8 mouse cellular contexts compared by ENCODE assay signal in the genomic region with DNA sequence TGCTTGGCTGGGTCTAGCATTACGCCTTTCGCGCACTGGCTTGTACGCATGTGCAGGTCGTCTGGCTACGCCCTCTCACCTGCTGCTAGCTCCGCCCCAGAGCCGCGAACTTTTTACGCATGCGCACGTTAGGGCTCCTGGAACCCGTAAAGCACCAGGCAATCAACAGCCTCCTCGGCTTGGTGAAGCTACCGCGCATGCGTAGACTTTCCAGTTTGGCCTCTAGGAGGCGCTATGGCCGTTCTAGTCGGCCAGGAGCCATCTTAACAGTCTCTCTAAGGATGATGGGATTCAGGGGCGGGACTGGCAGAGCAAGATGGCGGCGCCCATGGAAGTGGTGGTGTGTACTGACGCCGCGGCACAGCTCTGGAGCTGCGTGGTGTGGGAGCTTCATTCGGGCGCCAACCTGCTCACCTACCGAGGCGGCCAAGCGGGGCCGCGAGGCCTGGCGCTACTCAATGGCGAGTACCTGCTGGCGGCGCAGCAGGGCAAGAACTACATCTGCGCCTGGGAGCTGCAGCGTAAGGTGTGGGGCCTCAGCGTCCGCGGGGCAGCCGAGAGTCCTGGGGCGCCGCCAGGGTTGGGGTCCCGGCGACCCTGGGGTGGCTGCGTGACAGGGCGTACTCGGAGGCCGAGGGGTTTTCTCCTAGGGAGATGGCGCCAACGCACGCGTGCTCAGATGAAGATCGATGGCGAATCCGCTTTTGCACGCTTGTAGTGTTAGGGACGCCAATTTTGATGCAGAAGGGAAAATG. TPM values are rescaled to one million over a fixed set of nuclear protein-coding genes. Genes with fewer than 3 reads are reported as not detected.
DNase-seq lines count a peak whose midpoint lies in the region; ATAC-seq and TF ChIP-seq lines count a peak whose summit lies in the region.

Gene Wdr18, plus strand, starts transcription at position 306 of the 755 bp plus-strand sequence.

- peak; percentile 89 for ATAC-seq in heart, embryonic 11.5 days (replicated peaks; ENCODE audit: insufficient number of reproducible peaks, low FRiP score, low TSS enrichment)
- peak; percentile 94 for ATAC-seq in kidney, embryonic 16.5 days (ENCODE audit: low FRiP score, low TSS enrichment)

- under 1% methylated on average over 61 of the region's 61 CpGs for WGBS in heart, embryonic 11.5 days (ENCODE audit: insufficient replicate concordance)
- WGBS in kidney, embryonic 16.5 days, result under 1% methylated on average over 61 of the region's 61 CpGs
- WGBS in liver, adult 2 months, result under 1% methylated on average over 61 of the region's 61 CpGs

- H3K79me2 ChIP-seq in C2C12 (ENCODE audit: control insufficient read depth, insufficient read depth) (peaks cover 32% of the 10 kb centered on the region), myocyte (ENCODE audit: control insufficient read depth, insufficient read depth) (peaks cover 13% of the 10 kb centered on the region)
- H3K79me2 ChIP-seq in liver, adult 2 months (ENCODE audit: control insufficient read depth, insufficient read depth, low read length), result peaks cover 9% of the 10 kb centered on the region; the same call in 1 of the 2 replicates

- peak within 1 kb of the TSS; percentile 72 for H3K27ac ChIP-seq in heart, embryonic 11.5 days (ENCODE audit: low read depth, low read length)
- peak within 1 kb of the TSS; percentile 41 for H3K27ac ChIP-seq in kidney, embryonic 16.5 days (ENCODE audit: low read length)
- peak within 1 kb of the TSS; percentile 41 for H3K27ac ChIP-seq in liver, adult 2 months (replicated peaks; ENCODE audit: insufficient read depth, low read depth, low read length)

- TF ChIP-seq CTCF in C2C12 (IDR thresholded peaks at IDR 0.05; ENCODE audit: control insufficient read depth, insufficient read depth, insufficient read length), result peak; percentile 80
- TF ChIP-seq CTCF in brain, embryonic 14.5 days (IDR thresholded peaks at IDR 0.05; ENCODE audit: borderline replicate concordance, extremely low read depth, insufficient read depth, insufficient read length), result peak; percentile 98
- peak; percentile 97 for TF ChIP-seq CTCF in liver, adult 2 months (IDR thresholded peaks at IDR 0.05; ENCODE audit: low read depth, low read length)

- TF ChIP-seq POLR2A in brain, embryonic 14.5 days (IDR thresholded peaks at IDR 0.05; ENCODE audit: borderline replicate concordance, extremely low read depth, insufficient read depth, insufficient read length, poor library complexity, severe bottlenecking), result peak; percentile 35; the same call in 1 of the 2 replicates
- TF ChIP-seq POLR2A in liver, adult 2 months (IDR thresholded peaks at IDR 0.05; ENCODE audit: extremely low read depth, insufficient read depth, low read length), result peak; percentile 37; the same call in 1 of the 2 replicates
- peak; percentile 83 for TF ChIP-seq POLR2A in myocyte (IDR thresholded peaks at IDR 0.05; ENCODE audit: insufficient read length, low read depth)

- H3ac ChIP-seq in C2C12 (ENCODE audit: control insufficient read depth, insufficient read length, low read depth) (peak within 1 kb of the TSS; percentile 99), myocyte (ENCODE audit: control insufficient read depth, insufficient read length) (peak within 1 kb of the TSS; percentile 60)

- H3K27me3 ChIP-seq in C2C12 (ENCODE audit: control insufficient read depth, insufficient read depth, insufficient read length) (no peaks in the 10 kb centered on the region), myocyte (ENCODE audit: control insufficient read depth, insufficient read depth, insufficient read length) (peaks cover 4% of the 10 kb centered on the region)
- peaks cover 5% of the 10 kb centered on the region; the same call in 1 of the 2 replicates for H3K27me3 ChIP-seq in erythroblast, embryonic 14.5 days (ENCODE audit: control insufficient read depth)
- no peaks in the 10 kb centered on the region for H3K27me3 ChIP-seq in heart, embryonic 11.5 days (ENCODE audit: control insufficient read depth, insufficient read depth, low read length)
- H3K27me3 ChIP-seq in kidney, embryonic 16.5 days (ENCODE audit: insufficient read depth, low read length), result no peaks in the 10 kb centered on the region
- no peaks in the 10 kb centered on the region for H3K27me3 ChIP-seq in liver, adult 2 months (ENCODE audit: control insufficient read depth, insufficient read depth, low read length)
- no peaks in the 10 kb centered on the region for H3K27me3 ChIP-seq in splenic B cell, adult 2 months (ENCODE audit: control insufficient read depth, insufficient read depth, low read length, poor library complexity, severe bottlenecking)

- peaks cover 20% of the 10 kb centered on the region for H3K79me3 ChIP-seq in C2C12 (ENCODE audit: low read depth)

- H3K9ac ChIP-seq in heart, embryonic 11.5 days (ENCODE audit: low read depth, low read length), result peak within 1 kb of the TSS; percentile 89
- H3K9ac ChIP-seq in kidney, embryonic 16.5 days (replicated peaks; ENCODE audit: low read length), result peak within 1 kb of the TSS; percentile 78
- H3K9ac ChIP-seq in liver, adult 2 months (ENCODE audit: low read depth, low read length), result peak within 1 kb of the TSS; percentile 81

- H3K4me3 ChIP-seq in C2C12 (ENCODE audit: insufficient read depth, poor library complexity, severe bottlenecking) (peak within 1 kb of the TSS; percentile 98), myocyte (peak within 1 kb of the TSS; percentile 55)
- H3K4me3 ChIP-seq in erythroblast, embryonic 14.5 days (replicated peaks), result peak within 1 kb of the TSS; percentile 94
- peak within 1 kb of the TSS; percentile 97 for H3K4me3 ChIP-seq in heart, embryonic 11.5 days (ENCODE audit: low read depth, low read length)
- peak within 1 kb of the TSS; percentile 84 for H3K4me3 ChIP-seq in kidney, embryonic 16.5 days (ENCODE audit: low read length)
- peak within 1 kb of the TSS; percentile 71 for H3K4me3 ChIP-seq in liver, adult 2 months (ENCODE audit: insufficient read depth, low read depth, low read length)

- H3K4me1 ChIP-seq in erythroblast, embryonic 14.5 days (ENCODE audit: control insufficient read depth), result peaks cover 40% of the 10 kb centered on the region
- peaks cover 9% of the 10 kb centered on the region for H3K4me1 ChIP-seq in heart, embryonic 11.5 days (ENCODE audit: control insufficient read depth, insufficient read depth, low read length)
- H3K4me1 ChIP-seq in kidney, embryonic 16.5 days (ENCODE audit: insufficient read depth, low read length), result peaks cover 20% of the 10 kb centered on the region
- peaks cover 6% of the 10 kb centered on the region; the same call in 1 of the 2 replicates for H3K4me1 ChIP-seq in liver, adult 2 months (ENCODE audit: control insufficient read depth, insufficient read depth, low read length)

- H3K36me3 ChIP-seq in C2C12 (ENCODE audit: control insufficient read depth, insufficient read depth), result peaks cover 32% of the 10 kb centered on the region
- peaks cover 38% of the 10 kb centered on the region for H3K36me3 ChIP-seq in erythroblast, embryonic 14.5 days (ENCODE audit: control insufficient read depth)
- H3K36me3 ChIP-seq in heart, embryonic 11.5 days (ENCODE audit: control insufficient read depth, insufficient read depth, low read length), result peaks cover 2% of the 10 kb centered on the region; the same call in 1 of the 2 replicates
- peaks cover 26% of the 10 kb centered on the region for H3K36me3 ChIP-seq in kidney, embryonic 16.5 days (ENCODE audit: insufficient read depth, low read length)
- no peaks in the 10 kb centered on the region; the same call in 1 of the 2 replicates for H3K36me3 ChIP-seq in liver, adult 2 months (ENCODE audit: control insufficient read depth, insufficient read depth, low read length)
- H3K36me3 ChIP-seq in myocyte (ENCODE audit: control insufficient read depth, insufficient read depth), result no peaks in the 10 kb centered on the region
- H3K36me3 ChIP-seq in splenic B cell, adult 2 months (ENCODE audit: control insufficient read depth, insufficient read depth, low read length, poor library complexity, severe bottlenecking), result no peaks in the 10 kb centered on the region; the same call in 1 of the 2 replicates

- H3K4me2 ChIP-seq in heart, embryonic 11.5 days, result peak within 1 kb of the TSS; percentile 93
- H3K4me2 ChIP-seq in kidney, embryonic 16.5 days (replicated peaks; ENCODE audit: low read depth, low read length), result peak within 1 kb of the TSS; percentile 83
- H3K4me2 ChIP-seq in myocyte (ENCODE audit: low read depth), result peak within 1 kb of the TSS; percentile 95

- peak; percentile 100 for DNase-seq in brain, embryonic 14.5 days (ENCODE audit: low read depth)
- peak; percentile 98 for DNase-seq in liver, adult 2 months (ENCODE audit: extremely low read depth, low read depth, low spot score)
- peak; percentile 100 for DNase-seq in splenic B cell, adult 2 months (ENCODE audit: low read depth, low spot score)

- no peaks in the 10 kb centered on the region for H3K9me3 ChIP-seq in erythroblast, embryonic 14.5 days (ENCODE audit: control insufficient read depth, low read length)
- H3K9me3 ChIP-seq in heart, embryonic 11.5 days (replicated peaks; ENCODE audit: control insufficient read depth, low read length), result no peaks in the 10 kb centered on the region
- H3K9me3 ChIP-seq in kidney, embryonic 16.5 days (ENCODE audit: low read length), result no peaks in the 10 kb centered on the region

TF ChIP-seq in C2C12, 6 proteins besides CTCF, POLR2A, EP300 and RAD21:
- TF ChIP-seq USF1 (IDR thresholded peaks at IDR 0.05; ENCODE audit: low read depth) (no peak), MYOD1 (IDR thresholded peaks at IDR 0.05; ENCODE audit: control insufficient read depth, insufficient read length, low read depth) (peak; percentile 8), MAX (IDR thresholded peaks at IDR 0.05) (peak; percentile 70), MYOG (IDR thresholded peaks at IDR 0.05; ENCODE audit: control insufficient read depth, extremely low read depth, insufficient read length) (no peak)

TF ChIP-seq in myocyte, 11 proteins besides CTCF, POLR2A, EP300 and RAD21:
- TF ChIP-seq USF1 (IDR thresholded peaks at IDR 0.05; ENCODE audit: low read depth) (no peak), MYOD1 (IDR thresholded peaks at IDR 0.05; ENCODE audit: control insufficient read depth in 1 of 3, insufficient read length in 2 of 3, low read depth in 2 of 3) (peak in 2 of 3 experiments; percentile 48 to 65), MYOG (IDR thresholded peaks at IDR 0.05; ENCODE audit: control insufficient read depth in 1 of 3, insufficient read depth in 1 of 3, insufficient read length in 2 of 3, low read depth in 2 of 3) (peak in 2 of 3 experiments; percentile 40 to 68), POLR2AphosphoS2 (IDR thresholded peaks at IDR 0.05; ENCODE audit: insufficient read length, low read depth) (peak; percentile 69)

RNA-seq across cellular contexts. Expression of gene Wdr18, which starts in this region (rescaled TPM):
- polyA plus RNA-seq in C2C12 (2012; fragmentation: generic; extraction: Trizol) (48.6 TPM), myocyte (2012; fragmentation: generic; extraction: Trizol) (35.1 TPM)
- polyA plus RNA-seq in brain, embryonic 14.5 days (2012; rRNA removed), result 59.7 and 74.1 TPM in 2 replicates
- polyA plus RNA-seq in erythroblast, embryonic 14.5 days (2012), result 4.4 and 4.9 TPM in 2 replicates
- polyA plus RNA-seq in heart, embryonic 11.5 days (2014; fragmentation: Nextera tagmentation; extraction: Ambion mirVana), result 89.8 and 97.6 TPM in 2 replicates
- polyA plus RNA-seq in kidney, embryonic 16.5 days (2015; fragmentation: Nextera tagmentation; extraction: Ambion mirVana), result 101 and 113 TPM in 2 replicates
- 24.8 TPM in 2 replicates for total RNA-seq in liver, adult 2 months (2014; rRNA removed)
- 59.8 and 63.3 TPM in 2 replicates for polyA plus RNA-seq in liver, adult 2 months (2012; rRNA removed)

Comparison
In these comparisons a context has a peak if more than half of its experiments do, and no peak if none do; other contexts are left out.
1. Peak in every context shown above with its lines: DNase-seq, ATAC-seq, H3K4me3 ChIP-seq and H3K27ac ChIP-seq.